Mouse (Mus musculus): ENCODE measurements at regions not wholly inside any gene's neighbourhood (a gene's known extent, or its start where the extent isn't known, plus 50 kb on each side); places are given as distances from the start of the nearest gene placed in this dataset.

- no peak for TF ChIP-seq CTCF (IDR thresholded peaks at IDR 0.05; ENCODE audit: borderline replicate concordance, control insufficient read depth, extremely low read depth, insufficient read depth, low read length, poor library complexity)
- TF ChIP-seq POLR2A (IDR thresholded peaks at IDR 0.05; ENCODE audit: control insufficient read depth, extremely low read depth, insufficient read depth, low read length, poor library complexity): no peak
Observed at GRCm38 (mm10) chr9:92996156-92996555, 454.1 kb downstream of the Plod2 start.
